Mouse (Mus musculus) gastrocnemius, postnatal 10 days (tissue): ENCODE data around the gene Lsm7. TPM values are rescaled to one million over a fixed set of nuclear protein-coding genes. Genes with fewer than 3 reads are reported as not detected.
"Not testable (repeated sequence)": the region's sequence is repeated elsewhere in the genome, so short reads cannot be mapped to it uniquely, and the experiment has no call there.

ENCODE experiments used
- DNase-seq: peaks from one replicate; pipeline ENCODE4 v3.0.0; 2021; ENCODE audit warnings: mixed read lengths
- total RNA-seq, 2 experiments: library from RNA; stranded (reverse); gene quantifications; 2 replicates each; pipeline ENCODE4 v1.2.3; 2021

The Lsm7 gene
- total RNA-seq, 2 experiments from 2014 or later: 36.8 to 42.4 TPM

- peak; percentile 47 for DNase-seq
Observed at GRCm38 (mm10) chr10:80836949-80837379, 18.0 kb downstream of the Lsm7 start.

- DNase-seq: no peak
Observed at GRCm38 (mm10) chr10:80835617-80836016, 19.4 kb downstream of the Lsm7 start.

GRCm38 (mm10) chr10:80832818-80833217 is 22.2 kb downstream of the Lsm7 start:
- DNase-seq: no peak

DNA sequence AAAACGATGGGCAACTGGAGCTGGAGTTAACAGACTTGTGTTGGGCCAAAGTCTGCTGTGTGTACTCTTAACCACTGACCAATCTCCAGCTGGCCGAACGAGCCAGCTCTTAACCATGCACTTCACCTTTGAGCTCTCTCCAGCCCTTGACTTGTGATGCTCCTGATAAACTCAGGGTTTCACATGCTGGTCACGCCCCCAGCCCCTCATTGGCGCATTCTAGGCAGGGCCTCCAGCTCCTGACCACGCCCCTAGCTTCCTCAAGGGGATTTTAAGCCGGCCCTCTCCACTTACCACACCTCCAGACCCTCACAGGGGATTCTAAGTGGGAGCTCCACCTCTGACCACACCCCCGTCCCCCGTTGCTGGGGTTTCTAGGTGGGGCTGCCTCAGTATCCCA is 23.9 kb downstream of the Lsm7 start:
- peak; percentile 52 for DNase-seq

DNA sequence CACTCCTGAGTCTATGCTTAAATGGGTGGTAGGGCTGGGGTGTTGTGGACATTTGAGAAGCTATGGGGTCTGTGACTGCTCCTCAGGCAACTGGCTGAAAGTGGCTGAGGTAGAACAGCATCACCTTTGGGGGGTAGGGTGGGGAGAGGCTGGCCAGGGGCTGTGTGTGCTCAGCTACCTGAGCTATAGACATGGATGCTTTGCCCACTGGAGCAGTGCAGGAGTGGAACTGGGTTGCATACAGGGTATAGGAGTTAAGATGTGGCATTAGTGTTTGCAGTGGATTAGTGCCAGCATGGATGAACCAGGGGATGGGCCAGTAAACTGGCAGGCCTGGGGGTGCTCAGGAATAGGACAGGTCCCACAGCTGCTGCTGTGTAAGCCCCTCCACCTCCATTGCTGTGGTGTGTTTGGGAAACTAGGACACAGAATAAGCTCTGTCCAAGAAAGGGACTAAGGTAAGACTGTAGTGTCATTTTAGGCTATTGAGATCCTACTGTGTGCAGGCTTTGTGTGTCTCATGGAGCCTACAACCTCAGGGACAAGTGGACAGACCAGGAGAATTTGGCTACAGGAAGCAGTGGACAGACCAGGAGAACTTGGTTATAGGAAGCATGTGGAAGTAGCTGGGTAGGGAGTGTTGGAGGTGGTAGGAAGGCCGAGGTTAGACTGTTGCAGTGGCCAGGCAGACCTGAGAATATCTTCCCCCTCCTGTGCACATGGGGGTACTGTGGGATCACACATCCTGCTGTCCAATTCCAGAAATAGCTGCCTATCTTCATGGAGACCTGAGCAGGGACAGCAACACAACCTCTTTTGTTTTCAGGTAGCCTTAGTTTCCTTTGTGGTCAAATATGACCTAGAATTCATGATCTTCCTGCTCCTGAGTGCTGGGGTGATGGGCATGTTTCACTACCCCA is 25.4 kb downstream of the Lsm7 start:
- DNase-seq: no peak

- not testable (repeated sequence) for DNase-seq
Observed at GRCm38 (mm10) chr10:80828587-80828986, 26.4 kb downstream of the Lsm7 start.

GRCm38 (mm10) chr10:80827870-80828420 is 27.1 kb downstream of the Lsm7 start:
- DNase-seq: no peak

GRCm38 (mm10) chr10:80827063-80827869 is 27.7 kb downstream of the Lsm7 start:
- DNase-seq: no peak

- peak; percentile 98 for DNase-seq
Observed at GRCm38 (mm10) chr10:80826151-80827062, 28.6 kb downstream of the Lsm7 start, which contains the start of gene Oaz1. Gene Oaz1 (plus strand): TSS chr10:80826656.

DNA sequence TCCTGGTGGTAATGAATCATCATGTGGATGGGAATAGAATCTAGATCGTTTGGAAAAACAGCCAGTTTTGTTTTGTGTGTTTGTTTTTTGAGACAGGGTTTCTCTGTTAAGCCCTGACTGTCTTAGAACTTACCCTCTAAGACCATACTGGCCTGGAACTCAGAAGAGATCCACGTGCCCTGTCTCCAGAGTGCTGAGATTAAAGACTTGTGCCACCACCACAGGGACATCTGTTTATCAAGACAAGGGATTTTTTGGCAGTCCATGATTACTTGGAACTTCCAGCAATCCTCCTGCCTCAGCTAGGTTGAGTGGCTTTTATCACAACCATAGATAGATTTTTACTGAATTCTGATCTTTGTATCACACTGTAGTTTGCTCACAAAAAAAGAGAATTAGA is 30.2 kb downstream of the Lsm7 start:
- no peak for DNase-seq

GRCm38 (mm10) chr10:80823847-80824643 is 31.0 kb downstream of the Lsm7 start:
- DNase-seq: no peak

DNA sequence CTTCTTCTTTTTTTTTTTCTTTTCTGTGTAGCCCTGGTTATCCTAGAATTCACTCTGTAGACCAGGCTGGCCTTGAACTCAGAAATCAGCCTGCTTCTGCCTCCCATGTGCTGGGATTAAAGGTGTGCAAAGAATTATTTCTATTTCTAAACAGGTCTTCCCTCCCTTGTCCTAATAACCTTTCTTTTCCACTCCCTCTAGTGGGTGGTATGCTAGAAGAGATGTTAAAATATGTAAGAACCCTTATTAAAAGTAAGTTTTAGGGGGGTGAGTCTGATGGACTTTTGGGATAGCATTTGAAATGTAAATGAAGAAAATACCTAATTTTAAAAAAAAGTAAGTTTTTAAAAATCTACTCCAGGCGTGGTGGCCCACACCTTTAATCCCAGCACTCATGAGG is 31.7 kb downstream of the Lsm7 start:
- no peak for DNase-seq

DNA sequence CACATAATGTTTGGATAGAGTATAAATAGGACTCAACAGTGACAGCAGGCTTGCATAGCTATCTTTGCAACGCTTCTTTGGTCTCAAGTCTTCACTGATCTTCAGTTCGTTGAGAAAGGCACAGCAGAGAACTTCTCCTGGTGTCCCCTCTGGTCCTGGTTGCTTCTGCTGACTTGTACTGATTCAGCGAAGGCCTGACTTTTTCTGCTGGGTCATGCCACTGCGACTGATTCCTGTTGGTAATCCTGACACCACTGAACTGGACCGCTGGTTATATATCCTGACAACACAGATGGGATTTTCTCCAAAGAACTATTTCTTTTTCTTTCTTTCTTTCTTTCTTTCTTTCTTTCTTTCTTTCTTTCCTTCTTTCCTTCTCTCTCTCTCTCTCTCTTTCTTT is 32.5 kb downstream of the Lsm7 start:
- no peak for DNase-seq

DNA sequence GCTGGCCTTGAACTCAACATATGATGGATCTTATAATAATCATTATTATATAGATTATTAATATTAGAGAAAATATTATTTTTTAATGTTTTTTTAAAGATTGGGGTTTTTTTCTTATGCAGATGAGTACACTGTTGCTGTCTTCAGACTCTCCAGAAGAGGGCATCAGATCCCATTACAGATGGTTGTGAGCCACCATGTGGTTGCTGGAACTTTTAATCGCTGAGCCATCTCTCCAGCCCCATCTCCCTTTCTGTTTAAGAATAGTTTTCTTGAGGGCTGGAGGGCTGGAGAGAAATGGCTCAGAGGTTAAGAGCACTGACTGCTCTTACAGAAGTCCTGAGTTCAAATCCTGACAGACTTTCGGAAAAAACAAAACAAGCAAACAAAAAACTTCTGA is 33.0 kb downstream of the Lsm7 start:
- no peak for DNase-seq

DNA sequence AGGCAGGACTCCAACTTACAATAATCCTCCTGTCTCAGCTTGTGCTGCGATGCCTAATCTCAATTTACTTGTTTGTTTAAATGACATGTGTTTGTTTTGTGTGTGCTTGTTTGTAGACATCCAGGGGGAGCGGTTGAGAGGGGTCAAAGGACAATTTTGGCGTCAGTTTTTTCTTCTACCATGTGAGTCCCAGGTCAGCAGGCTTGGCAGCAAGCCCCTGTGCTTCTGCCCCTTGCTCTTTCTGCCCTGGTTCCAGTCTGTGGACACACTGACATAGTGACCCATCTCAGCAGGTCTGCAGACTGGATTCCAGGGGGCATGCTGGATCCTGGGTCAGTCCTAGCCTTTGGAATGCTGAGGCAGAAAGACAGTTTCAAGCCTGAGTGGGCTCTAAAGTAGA is 35.6 kb downstream of the Lsm7 start:
- no peak for DNase-seq

DNA sequence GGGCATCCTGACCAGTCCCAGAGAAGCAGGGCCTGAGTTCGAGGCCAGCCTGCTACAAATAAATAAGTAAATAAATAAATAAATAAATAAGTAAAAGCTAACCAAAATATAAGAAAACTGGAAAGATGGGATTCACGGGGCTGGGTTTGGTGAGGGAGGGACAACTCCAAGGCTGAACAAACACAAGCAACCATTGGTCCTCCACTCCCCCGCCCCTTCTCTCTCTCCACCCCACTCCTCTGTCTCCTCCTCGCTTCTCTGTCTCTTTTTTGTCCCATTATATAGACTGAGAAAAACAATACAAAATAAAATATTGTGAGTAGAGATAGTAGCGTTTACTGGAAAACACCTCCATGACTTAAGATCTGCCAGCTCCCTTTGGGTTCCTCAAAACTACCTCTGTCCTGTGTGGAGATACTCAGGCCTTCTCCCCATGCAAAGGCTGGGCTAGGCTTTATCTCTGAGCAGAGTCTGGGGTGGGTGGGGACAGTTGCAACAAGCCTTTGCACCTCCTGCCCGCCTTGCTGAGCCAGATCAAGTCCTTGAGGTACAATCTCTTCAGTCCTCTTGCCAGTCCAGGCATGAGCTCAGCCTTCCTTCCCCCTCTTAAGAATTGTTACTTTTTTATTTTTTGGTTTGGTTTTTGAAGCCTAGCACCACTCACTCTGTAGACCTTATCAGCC is 36.3 kb downstream of the Lsm7 start:
- no peak for DNase-seq

GRCm38 (mm10) chr10:80817955-80818354 is 37.1 kb downstream of the Lsm7 start:
- not testable (repeated sequence) for DNase-seq

GRCm38 (mm10) chr10:80817164-80817563 is 37.8 kb downstream of the Lsm7 start:
- no peak for DNase-seq

GRCm38 (mm10) chr10:80816303-80816702 is 38.7 kb downstream of the Lsm7 start:
- not testable (repeated sequence) for DNase-seq

- DNase-seq: no peak
Observed at GRCm38 (mm10) chr10:80814800-80815199, 40.2 kb downstream of the Lsm7 start.
